Mouse (Mus musculus): ENCODE results near the gene Hoxd12. TPM values are rescaled to one million over a fixed set of nuclear protein-coding genes. Genes with fewer than 3 reads are reported as not detected.

Hoxd12 gene
- total RNA-seq, 2 experiments from 2014 or later, result not detected

DNA sequence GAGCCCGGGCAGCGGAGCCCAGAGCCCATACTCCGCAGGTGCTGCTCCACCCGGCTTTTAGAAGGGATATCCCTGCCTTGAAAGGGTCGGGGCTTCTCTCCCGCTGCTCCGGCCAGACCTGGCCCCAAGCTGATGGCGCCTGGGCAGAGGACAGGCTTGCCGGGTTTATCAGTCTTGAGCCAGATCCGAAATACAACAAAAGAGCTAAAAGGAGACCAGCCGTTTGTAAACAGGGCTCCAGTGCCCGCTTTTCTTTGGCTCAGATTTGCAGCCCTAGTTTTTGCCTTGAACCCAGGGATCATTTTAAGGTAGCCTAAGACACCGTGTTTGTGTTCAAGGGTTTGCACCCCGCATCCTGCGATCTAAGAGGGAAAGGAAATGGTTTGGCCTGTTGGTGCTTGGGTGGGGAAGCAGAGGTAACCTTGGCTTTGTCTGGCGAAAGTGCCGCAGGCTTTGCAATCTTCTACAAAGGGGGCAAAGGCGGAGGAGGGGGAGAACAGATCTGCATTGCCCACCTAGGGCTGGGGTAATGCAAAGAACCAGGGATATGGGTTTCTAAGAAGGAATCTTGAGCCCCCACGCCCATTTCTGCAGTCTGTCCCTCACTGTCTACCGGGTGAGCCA, 18.1 kb downstream of the Hoxd12 start:
- ATAC-seq (replicated peaks; ENCODE audit: low FRiP score, poor library complexity, severe bottlenecking), result no peak

DNA sequence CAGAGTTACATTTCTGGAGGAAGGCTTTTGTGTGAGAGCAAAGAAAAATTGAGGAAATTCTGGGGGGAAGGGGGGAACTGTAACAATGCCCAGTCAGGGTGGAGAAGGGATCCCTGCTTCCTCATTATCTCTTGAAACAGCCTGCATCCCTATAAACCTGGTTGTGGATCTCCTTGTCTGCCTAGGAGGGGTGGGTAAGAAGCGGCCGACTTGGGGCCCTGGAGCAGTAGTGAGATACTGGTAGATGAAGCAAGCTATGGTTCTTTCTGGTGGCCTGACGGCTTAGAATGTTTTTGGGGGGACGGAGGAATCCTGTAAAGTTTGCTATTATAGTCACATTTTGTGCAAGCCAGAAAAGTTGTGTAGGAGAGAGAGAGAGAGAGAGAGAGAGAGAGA, 18.6 kb downstream of the Hoxd12 start:
- no peak for ATAC-seq (replicated peaks; ENCODE audit: low FRiP score, poor library complexity, severe bottlenecking)

DNA sequence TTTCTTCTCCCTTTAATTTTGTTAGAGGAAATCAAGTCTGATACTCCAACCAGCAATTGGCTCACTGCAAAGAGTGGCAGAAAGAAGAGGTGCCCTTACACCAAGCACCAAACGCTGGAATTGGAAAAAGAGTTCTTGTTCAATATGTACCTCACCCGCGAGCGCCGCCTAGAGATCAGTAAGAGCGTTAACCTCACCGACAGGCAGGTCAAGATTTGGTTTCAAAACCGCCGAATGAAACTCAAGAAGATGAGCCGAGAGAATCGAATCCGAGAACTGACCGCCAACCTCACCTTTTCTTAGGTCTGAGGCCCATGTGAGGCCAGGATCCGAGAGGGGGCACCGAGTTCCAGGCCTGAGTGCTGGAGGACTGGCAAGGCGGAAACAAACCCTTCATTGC, 19.3 kb downstream of the Hoxd12 start:
- ATAC-seq (replicated peaks; ENCODE audit: low FRiP score, poor library complexity, severe bottlenecking), result no peak

DNA sequence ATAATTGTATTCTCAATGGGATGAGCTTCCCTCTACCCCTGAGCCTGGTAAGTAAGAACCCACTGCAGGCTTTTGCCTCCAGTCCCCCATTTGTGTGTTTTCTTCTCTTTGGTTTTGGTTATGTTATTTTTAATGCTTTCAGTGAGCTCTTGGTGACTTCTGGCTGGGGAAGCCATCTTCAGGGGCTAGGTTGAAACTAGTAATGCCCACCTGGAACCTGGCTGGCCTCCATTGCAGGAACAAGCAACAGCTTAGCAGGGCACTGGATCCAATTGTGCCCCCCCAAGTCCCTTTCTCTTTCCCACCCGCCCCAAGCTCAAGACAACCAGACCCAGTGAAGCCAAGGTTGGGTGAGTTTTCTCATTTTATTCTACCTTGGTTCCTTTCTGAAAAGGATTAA, 20.6 kb downstream of the Hoxd12 start:
- ATAC-seq (replicated peaks; ENCODE audit: low FRiP score, poor library complexity, severe bottlenecking), result no peak

DNA sequence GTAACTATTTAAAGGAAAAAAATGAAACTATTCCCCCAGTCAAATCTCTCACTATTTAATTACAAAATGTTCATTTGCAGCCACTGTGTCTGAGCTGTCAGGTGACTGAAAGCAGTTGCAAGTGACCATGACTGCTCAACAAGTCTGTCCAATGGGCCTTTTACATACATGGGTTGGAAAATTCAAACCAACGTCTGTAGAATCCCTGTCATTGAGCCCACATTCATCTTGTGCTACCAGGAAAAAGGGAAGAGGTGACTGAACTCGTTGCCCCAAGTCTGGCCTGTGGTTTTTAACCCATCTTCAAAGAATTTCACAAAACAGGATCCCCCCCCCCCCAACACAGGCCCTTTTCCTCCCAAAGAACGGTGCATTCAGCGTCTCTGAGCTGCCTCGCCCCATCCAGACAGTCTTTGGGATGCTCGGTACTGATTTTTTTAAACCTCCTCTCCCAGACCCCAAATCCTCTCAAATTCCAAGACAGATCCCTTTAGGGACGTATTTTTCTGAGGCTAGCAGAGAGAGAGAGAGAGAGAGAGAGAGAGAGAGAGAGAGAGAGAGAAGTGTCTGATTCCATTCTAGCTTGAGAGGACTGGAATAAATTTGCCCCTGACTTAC, 21.1 kb downstream of the Hoxd12 start:
- no peak for ATAC-seq (replicated peaks; ENCODE audit: low FRiP score, poor library complexity, severe bottlenecking)

DNA sequence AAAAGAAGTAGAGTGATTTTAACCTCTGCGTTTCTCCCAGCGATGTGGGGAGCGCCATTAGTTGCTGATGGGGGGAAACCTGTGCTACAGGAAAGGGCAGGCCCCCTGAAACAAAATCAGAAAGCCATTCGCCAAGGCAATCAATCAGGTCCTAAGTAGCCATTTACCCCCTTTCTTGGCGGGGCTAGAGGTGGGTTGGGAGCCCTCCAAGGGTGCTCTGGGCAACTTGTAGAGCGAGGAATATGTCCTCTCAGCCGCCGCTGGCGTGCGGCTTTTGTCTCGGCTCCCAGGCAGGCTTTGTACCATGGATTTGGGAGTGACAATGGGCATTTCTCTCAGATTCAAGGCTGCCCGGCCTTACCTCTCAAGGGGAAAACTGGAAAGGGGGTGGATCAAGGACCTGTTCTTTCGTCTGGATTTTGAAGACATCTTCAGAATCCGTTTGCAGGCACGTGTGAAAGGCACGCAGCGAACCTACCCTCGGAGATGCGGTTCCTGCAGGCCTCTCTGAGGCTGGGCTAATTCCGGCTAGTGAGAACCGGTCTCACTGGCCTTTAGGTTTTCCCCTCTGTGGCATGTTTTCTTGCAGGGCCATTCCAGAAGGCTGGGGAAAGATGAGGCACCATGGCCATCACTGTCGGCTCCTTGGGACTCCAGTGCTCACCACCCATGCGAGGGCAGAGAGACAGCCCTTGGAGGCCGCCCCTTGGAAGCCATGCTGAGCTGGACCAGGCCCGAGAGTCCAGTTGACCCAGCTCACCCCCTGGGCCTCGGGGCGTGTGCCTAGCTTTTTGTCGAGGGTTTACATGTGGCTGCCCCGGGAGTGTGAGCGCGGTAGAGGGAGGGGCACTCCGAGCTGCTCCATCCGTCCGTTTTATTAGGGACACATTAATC, 21.9 kb downstream of the Hoxd12 start:
- no peak for ATAC-seq (replicated peaks; ENCODE audit: low FRiP score, poor library complexity, severe bottlenecking)

DNA sequence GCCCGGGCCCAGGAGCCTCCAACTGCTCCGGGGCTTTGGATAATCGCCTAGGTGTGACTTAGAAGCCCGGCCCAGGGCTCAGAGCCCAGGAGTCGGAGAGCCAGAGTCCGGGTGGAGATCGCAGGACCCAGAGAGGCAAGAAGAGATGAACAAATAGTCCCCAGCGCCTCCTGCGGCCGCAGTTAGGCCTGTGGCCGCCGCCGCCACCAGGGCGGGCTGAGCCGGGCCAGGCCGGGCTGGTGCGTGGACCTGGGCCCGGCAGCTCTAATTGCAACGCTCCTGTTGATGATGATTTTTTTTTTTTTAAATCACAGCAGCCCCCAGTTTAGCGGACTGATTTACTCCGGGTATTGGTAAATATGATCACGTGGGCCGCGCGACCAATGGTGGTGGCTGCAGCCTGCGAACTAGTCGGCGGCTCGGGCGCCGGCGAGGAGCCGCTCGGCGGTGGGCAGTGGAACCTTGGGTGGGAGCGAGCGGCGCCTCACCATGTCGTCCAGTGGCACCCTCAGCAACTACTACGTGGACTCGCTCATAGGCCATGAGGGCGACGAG, 22.8 kb downstream of the Hoxd12 start, which contains the start of gene Hoxd9:
Gene Hoxd9 (plus strand): TSS at position 161 of the 555 bp plus-strand sequence.
- ATAC-seq (replicated peaks; ENCODE audit: low FRiP score, poor library complexity, severe bottlenecking), result no peak

DNA sequence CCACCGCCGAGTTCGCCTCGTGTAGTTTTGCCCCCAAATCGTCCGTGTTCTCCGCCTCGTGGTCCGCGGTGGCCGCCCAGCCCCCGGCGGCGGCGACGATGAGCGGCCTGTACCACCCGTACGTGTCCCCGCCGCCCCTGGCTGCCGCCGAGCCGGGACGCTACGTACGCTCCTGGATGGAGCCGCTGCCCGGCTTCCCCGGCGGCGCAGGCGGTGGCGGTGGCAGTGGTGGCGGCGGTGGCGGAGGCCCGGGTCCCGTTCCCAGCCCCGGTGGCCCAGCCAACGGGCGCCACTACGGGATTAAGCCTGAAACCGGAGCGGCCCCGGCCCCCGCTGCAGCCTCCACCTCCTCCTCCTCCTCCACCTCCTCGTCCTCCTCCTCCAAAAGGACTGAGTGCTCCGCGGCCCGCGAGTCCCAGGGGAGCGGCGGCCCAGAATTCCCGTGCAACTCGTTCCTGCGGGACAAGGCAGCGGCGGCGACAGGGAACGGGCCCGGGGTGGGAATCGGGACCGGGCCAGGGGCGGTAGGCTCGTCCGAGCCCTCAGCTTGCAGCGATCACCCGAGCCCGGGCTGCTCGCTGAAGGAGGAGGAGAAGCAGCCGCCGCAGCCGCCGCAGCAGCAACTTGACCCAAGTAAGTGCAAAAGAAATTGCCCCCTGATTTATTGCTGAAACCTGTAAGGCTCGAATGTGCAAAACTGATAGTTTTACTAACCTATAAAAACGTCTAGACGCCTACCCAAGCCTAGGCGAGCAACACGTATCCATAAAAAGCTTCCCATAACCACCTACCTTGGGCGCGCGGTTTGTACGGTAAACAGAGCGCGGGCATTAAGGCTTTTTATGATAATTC, 23.6 kb downstream of the Hoxd12 start:
- no peak for ATAC-seq (replicated peaks; ENCODE audit: low FRiP score, poor library complexity, severe bottlenecking)

DNA sequence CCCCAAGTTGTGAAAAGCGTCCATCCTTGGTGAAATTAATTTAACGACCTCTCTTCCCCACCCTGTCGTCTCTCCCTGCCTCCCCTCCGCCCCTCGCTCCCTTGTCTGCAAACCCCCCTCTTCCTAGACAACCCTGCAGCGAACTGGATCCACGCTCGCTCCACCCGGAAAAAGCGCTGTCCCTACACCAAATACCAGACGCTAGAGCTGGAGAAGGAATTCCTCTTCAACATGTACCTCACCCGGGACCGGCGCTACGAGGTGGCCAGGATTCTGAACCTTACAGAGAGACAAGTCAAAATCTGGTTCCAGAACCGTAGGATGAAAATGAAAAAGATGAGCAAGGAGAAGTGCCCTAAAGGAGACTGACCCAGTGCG, 24.2 kb downstream of the Hoxd12 start:
- no peak for ATAC-seq (replicated peaks; ENCODE audit: low FRiP score, poor library complexity, severe bottlenecking)

DNA sequence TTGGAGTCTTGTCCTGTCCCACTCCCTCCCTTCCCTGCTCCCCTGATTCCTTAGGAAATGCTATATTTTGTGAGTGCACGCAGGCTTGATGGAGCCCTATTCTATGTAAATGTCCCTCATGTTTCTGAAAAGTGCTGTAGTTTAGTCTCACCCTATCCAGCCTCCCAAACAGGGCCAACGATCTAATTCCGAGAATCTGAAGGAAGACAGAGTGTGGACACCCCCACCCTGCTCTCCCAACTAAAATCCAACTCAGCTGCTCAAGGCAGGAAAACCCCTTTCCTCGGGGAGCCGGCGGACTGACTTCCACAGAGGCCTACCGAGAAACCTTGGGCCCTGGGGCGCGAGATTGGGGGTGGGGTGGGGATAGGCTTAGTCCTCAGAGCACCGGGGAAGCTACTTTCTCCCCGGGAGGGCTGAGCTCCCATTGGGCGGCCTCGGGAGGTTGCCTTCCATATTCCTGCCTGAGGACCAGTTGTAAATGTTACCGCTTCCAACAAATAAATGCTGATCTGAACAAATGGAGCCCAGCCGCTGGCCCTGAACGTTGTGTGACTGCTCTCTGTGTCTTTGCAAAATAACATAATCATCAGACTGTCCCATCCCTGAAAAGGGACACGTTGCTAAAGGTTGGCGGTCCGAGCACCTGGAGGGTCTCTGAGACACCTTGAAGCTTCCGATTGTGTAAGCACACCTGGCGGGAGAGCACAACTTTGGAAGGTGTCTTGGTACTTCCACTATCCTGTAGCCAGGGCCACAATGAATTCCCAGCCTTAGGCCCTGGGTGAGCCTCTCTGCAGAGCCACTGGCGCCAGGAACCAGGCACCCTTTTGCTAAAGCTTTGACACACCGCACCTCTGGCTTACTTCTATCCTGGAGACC, 25.1 kb downstream of the Hoxd12 start:
- ATAC-seq (replicated peaks; ENCODE audit: low FRiP score, poor library complexity, severe bottlenecking), result no peak

DNA sequence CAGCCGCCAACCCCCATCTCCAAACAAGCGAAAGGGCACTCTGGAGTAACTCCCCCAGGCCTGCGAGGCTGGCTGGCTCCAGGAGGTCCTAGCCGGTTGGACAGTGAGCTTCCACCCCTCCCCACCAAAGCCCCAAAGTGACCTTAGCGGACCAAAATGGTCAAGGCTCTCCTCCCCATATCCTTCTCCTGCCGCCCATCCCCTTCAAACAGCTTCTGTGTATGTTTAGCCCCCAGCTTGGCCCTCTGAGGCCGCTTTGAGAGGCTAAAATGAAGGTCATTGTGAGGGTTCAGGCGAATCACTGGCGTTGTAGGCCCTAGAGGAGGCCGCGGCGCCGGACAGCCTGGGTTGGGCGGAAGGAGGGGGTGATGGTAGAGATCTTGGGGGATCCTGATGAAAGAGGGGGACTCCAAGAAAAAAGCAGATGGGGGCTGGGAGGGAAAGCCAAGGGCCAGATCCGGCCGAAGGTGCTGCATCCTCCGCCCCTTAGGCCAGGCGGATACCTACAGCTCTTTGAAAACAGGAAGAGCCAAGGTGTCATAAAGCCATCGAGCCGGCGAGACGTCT, 25.8 kb downstream of the Hoxd12 start:
- ATAC-seq (replicated peaks; ENCODE audit: low FRiP score, poor library complexity, severe bottlenecking), result no peak

DNA sequence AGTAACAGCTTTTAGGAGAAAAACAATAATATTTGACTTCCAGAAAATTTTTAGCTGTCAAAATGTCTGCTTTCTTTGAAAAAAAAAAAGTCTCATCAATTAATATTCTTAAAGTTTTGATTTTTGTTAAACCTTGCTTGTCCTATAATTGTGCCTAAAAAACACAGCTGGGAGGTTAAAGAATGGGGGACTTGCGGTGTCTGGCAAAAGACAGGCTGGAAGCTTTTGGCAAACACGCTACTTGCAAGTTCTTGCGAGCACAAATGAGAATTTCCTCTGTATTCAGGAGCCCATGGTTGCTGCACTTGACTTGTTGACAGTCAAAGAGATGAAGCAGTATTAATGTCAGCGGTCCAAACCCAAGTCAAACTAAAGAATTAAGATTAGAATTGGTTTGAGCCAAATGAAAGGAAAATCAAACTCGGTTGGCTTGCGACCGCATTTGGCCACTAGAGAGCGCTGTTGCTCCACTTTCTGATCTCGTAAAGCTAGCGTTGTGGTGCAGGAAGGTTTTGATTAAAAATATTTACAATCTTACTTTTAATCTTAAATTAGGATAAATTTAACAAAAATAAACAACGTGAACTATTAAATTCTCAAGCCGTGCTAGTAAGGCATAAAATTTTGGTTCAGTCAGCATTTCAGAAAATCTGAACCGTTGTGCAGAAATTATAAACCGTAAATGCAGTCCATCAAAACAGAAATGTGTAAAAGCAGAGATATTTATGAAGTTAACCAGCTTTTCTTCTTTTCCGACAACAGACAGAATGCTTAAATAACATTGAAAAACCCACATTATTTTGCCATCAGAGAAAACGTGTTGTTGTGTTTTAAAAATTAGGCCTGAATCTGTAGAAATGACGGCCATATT, 27.4 kb downstream of the Hoxd12 start:
- ATAC-seq (replicated peaks; ENCODE audit: low FRiP score, poor library complexity, severe bottlenecking), result no peak

DNA sequence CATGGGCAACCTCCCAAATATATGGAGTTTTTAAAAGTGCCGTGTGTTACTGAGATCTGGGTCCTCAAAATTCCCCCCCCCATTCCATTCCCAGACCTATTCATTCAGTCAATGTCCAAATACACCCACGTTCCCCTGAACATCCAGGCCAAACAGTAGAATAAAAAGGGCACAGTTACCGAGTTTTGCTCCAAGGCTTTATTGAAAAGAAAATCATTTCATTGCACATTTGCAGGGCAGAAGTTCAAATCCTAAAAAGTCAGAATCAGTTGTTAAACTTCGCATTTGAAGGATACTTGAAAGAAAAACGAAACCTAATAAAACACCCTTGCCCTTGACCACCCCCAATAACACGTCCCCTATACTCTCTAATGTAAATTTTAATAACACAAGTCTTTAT, 28.0 kb downstream of the Hoxd12 start:
- ATAC-seq (replicated peaks; ENCODE audit: low FRiP score, poor library complexity, severe bottlenecking), result no peak

DNA sequence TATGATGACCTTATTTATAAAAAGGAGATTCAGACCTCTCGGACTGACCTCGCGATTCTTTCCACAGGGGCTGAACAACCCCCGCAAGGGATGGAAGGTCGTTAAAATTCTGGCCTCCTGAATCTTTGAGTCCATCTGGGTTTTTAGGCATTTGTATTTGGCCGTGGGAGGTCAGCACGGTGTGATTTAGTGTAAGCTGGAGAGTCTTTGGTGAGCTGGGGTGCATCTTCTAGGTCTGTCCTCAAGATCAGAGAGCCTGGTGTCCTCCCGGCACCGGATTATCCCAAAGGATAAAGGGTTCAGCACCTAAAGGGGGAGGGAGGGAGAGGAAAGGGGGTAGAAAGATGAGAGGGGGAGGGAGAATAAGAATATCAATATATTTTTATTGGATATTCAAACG, 28.5 kb downstream of the Hoxd12 start:
- no peak for ATAC-seq (replicated peaks; ENCODE audit: low FRiP score, poor library complexity, severe bottlenecking)

DNA sequence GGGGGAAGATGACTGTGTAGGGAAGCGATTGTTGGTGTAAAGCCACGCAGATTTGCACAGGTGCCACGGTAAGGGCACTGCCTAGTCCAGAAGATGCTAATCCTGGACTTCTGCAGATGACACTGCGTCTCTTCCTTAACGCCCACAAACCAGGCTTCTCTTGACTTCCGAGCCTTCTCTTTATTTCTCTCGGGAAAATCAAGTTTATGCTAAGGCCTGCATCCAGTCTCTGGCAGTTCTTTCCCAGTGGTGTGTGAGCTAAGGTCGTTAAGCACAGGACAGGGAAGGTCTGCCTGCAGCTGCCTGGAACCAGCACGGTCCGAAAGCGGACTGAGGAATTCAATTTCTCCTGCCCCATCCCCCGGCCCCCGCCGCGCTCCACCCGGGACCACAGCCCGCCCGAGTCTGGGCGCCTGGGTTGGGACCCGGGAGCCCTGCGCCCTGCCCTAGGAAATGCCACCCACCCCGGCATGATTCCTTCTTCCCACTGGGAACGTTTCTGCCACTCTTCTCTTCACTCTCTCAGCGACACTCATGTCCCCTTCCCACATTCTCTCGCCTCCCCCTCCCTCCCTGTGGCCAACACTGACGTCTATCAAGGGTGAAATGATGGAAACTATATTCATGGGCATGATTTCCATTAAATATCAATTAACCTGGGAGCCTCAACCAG, 29.0 kb downstream of the Hoxd12 start:
- no peak for ATAC-seq (replicated peaks; ENCODE audit: low FRiP score, poor library complexity, severe bottlenecking)

DNA sequence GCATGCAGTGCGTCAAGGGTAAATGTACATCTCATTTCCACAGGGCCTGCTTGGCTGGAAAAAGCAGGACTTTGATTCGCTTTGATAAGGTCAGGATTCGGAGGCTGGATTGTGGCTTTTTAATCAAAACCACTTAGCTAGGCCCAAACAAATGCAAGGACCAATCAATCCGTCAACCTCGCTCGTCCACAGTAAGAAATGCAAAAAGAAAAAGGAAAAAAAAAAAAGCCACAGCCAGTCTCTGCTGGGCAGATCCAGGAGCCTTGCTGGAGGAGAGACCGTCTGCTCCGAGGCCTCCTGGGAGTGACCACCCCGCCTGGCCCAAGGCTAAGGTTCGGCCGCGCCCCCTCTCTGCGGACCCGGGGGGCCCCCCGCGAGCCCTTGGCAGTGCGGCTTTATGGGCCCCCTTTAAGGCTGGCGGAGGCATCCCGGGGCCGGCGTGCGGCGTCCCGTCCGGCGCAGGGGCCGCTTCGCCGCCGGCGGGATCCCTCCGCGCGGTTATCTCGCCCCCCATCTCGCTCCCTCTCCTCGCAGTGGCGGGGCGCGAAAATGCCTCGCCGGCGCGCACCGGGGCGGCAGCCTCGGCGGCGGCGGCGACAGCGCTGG, 29.7 kb downstream of the Hoxd12 start, which contains the start of gene Hoxd8:
Gene Hoxd8 (plus strand): TSS at position 223 of the 606 bp plus-strand sequence.
- no peak for ATAC-seq (replicated peaks; ENCODE audit: low FRiP score, poor library complexity, severe bottlenecking)

All from erythroblast, adult 5-6 weeks (primary cell).